Mouse (Mus musculus) bone marrow, adult 2 months (tissue): ENCODE measurements around the gene Csrnp2.

Experiments used
- CTCF ChIP-seq: fragments of 200-500 bp; IDR thresholded peaks from 2 replicates; pipeline ENCODE4 v1.5.1; 2011; ENCODE audit warnings: low read length, control low read depth; ENCODE audit not compliant: control insufficient read depth, insufficient read depth
- POLR2A ChIP-seq: fragments of 200-500 bp; IDR thresholded peaks from 2 replicates; pipeline ENCODE4 v1.6.1; 2011; ENCODE audit warnings: low read depth, mild to moderate bottlenecking, control low read depth, low read length, borderline replicate concordance; ENCODE audit not compliant: control insufficient read depth

DNA sequence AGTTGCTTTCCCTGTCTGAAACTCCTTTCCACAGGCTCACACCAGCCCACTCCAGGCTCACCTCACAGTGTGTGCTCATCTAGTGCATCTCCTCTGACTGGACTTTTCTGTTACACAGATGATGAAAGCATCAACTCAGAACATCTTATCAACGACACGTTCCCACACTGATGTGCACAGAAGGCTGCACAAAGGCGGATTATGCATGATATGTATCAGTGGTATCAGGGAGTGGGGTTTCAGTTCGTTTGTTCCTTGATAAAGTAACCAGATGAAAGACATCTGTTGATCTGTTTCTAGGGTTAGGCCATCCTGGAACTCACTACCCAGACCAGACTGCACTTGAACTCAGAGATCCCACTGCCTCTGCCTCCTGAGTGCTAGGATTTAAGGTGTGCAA, 18.1 kb upstream of the Csrnp2 start:
- no peak for TF ChIP-seq CTCF
- no peak for TF ChIP-seq POLR2A
